Mouse (Mus musculus): Measurements from ENCODE around the gene Calcrl. TPM values are rescaled to one million over a fixed set of nuclear protein-coding genes. Genes with fewer than 3 reads are reported as not detected.
A peak's percentile ranks its signal among the peaks of the same experiment; 100 is the strongest.

Calcrl gene
- polyA plus RNA-seq, 1 experiment: 6.9 TPM

DNA sequence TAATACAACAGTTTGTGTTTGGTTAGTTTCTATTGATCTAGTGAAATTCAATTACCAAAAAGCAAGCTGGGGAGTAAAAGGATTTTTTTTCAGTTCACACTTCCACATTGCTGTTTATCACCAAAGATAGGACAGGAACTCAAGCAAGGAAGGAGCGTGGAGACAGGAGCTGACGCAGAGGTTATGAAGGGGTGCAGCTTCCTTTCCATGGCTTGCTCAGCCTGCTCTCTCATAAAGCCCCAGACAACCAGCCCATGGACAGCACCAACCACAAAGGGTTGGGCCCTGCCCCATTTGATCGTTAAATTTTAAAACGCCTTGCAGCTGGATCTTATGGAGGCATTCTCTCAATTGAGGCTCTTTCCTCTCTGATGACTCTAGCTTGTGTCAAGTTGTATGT is 69.9 kb downstream of the Calcrl start:
- Histone ChIP-seq H3K4me2 (ENCODE audit: low read depth) (no peak overlapping the region), H3ac (ENCODE audit: control insufficient read depth, insufficient read length) (no peak overlapping the region), H3K4me3 (no peak overlapping the region), H3K27me3 (ENCODE audit: control insufficient read depth, insufficient read depth, insufficient read length) (no peaks in the 10 kb centered on the region), H3K36me3 (ENCODE audit: control insufficient read depth, insufficient read depth) (peaks cover 3% of the 10 kb centered on the region), H3K79me2 (ENCODE audit: control insufficient read depth, insufficient read depth) (no peaks in the 10 kb centered on the region)
- TF ChIP-seq TCF3 (IDR thresholded peaks at IDR 0.05; ENCODE audit: insufficient read length, low read depth) (no peak), MAX (IDR thresholded peaks at IDR 0.05; ENCODE audit: low read depth) (no peak), E2F4 (IDR thresholded peaks at IDR 0.05; ENCODE audit: insufficient read depth) (no peak), POLR2AphosphoS2 (IDR thresholded peaks at IDR 0.05; ENCODE audit: insufficient read length, low read depth) (no peak), TCF12 (IDR thresholded peaks at IDR 0.05; ENCODE audit: insufficient read depth, poor library complexity, severe bottlenecking) (no peak), REST (IDR thresholded peaks at IDR 0.05; ENCODE audit: insufficient read depth, insufficient read length) (no peak), MYOD1 (IDR thresholded peaks at IDR 0.05; ENCODE audit: control insufficient read depth in 1 of 3, insufficient read length in 2 of 3, low read depth in 2 of 3) (no peak), USF1 (IDR thresholded peaks at IDR 0.05; ENCODE audit: low read depth) (no peak), CEBPB (IDR thresholded peaks at IDR 0.05; ENCODE audit: insufficient read depth, poor library complexity, severe bottlenecking) (no peak), MYOG (IDR thresholded peaks at IDR 0.05; ENCODE audit: control insufficient read depth in 1 of 3, insufficient read depth in 1 of 3, insufficient read length in 2 of 3, low read depth in 2 of 3) (no peak)

DNA sequence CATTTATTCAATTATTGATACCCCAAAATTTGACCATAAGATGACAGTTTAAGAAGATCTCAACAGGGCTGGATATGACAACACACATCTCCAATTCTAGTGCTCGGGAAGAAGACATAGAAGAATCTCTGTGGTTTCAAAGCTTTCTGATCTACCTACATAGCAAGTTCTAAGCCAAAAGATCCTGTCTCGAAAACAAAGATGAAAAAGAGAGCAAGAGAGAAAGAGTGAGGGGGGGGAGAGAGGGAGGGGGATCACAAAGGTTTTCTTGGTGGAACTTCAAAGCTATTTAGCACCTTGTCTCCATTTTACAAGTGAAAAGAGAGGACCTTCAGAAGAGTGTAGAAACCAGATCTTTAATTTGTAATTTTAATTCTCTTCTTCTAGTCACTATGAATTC is 77.8 kb downstream of the Calcrl start:
- Histone ChIP-seq H3ac (ENCODE audit: control insufficient read depth, insufficient read length) (no peak overlapping the region), H3K27me3 (ENCODE audit: control insufficient read depth, insufficient read depth, insufficient read length) (no peaks in the 10 kb centered on the region), H3K4me3 (no peak overlapping the region), H3K79me2 (ENCODE audit: control insufficient read depth, insufficient read depth) (no peaks in the 10 kb centered on the region), H3K4me2 (ENCODE audit: low read depth) (no peak overlapping the region), H3K36me3 (ENCODE audit: control insufficient read depth, insufficient read depth) (peaks cover 6% of the 10 kb centered on the region)
- TF ChIP-seq MYOG (IDR thresholded peaks at IDR 0.05; ENCODE audit: control insufficient read depth in 1 of 3, insufficient read depth in 1 of 3, insufficient read length in 2 of 3, low read depth in 2 of 3) (no peak), CEBPB (IDR thresholded peaks at IDR 0.05; ENCODE audit: insufficient read depth, poor library complexity, severe bottlenecking) (no peak), SRF (IDR thresholded peaks at IDR 0.05; ENCODE audit: control insufficient read depth, insufficient read length, low read depth) (no peak), MAX (IDR thresholded peaks at IDR 0.05; ENCODE audit: low read depth) (no peak), REST (IDR thresholded peaks at IDR 0.05; ENCODE audit: insufficient read depth, insufficient read length) (no peak), TCF3 (IDR thresholded peaks at IDR 0.05; ENCODE audit: insufficient read length, low read depth) (no peak), E2F4 (IDR thresholded peaks at IDR 0.05; ENCODE audit: insufficient read depth) (no peak), POLR2AphosphoS2 (IDR thresholded peaks at IDR 0.05; ENCODE audit: insufficient read length, low read depth) (no peak), MYOD1 (IDR thresholded peaks at IDR 0.05; ENCODE audit: control insufficient read depth in 1 of 3, insufficient read length in 2 of 3, low read depth in 2 of 3) (no peak)

DNA sequence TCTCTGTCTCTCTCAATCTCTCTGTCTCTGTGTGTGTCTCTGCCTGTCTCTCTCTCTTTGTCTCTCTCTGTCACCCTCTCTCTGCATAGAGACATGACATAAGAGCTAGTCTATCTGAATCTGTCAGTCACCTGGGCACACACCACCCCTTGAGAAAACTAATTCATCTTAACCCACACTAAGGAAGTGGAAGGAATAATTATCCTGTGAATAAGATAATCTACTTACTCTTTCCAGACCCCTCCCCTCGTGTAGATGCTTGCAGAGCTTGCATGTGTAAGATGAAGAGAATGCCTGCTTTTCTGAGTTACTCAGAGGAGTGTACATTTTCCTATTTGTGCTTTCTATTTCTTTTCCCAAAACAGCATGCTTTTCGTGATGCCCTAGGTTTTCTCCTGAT is 81.5 kb downstream of the Calcrl start:
- no peak overlapping the region for H3K4me3 ChIP-seq
- H3ac ChIP-seq (ENCODE audit: control insufficient read depth, insufficient read length): no peak overlapping the region
- peaks cover 12% of the 10 kb centered on the region for H3K36me3 ChIP-seq (ENCODE audit: control insufficient read depth, insufficient read depth)
- H3K79me2 ChIP-seq (ENCODE audit: control insufficient read depth, insufficient read depth): no peaks in the 10 kb centered on the region
- no peak overlapping the region for H3K4me2 ChIP-seq (ENCODE audit: low read depth)
- TF ChIP-seq USF1 (IDR thresholded peaks at IDR 0.05; ENCODE audit: low read depth) (no peak), E2F4 (IDR thresholded peaks at IDR 0.05; ENCODE audit: insufficient read depth) (no peak), REST (IDR thresholded peaks at IDR 0.05; ENCODE audit: insufficient read depth, insufficient read length) (no peak), SRF (IDR thresholded peaks at IDR 0.05; ENCODE audit: control insufficient read depth, insufficient read length, low read depth) (no peak), CEBPB (IDR thresholded peaks at IDR 0.05; ENCODE audit: insufficient read depth, poor library complexity, severe bottlenecking) (no peak), MYOD1 (IDR thresholded peaks at IDR 0.05; ENCODE audit: control insufficient read depth in 1 of 3, insufficient read length in 2 of 3, low read depth in 2 of 3) (no peak), POLR2AphosphoS2 (IDR thresholded peaks at IDR 0.05; ENCODE audit: insufficient read length, low read depth) (no peak), MAX (IDR thresholded peaks at IDR 0.05; ENCODE audit: low read depth) (no peak), TCF3 (IDR thresholded peaks at IDR 0.05; ENCODE audit: insufficient read length, low read depth) (no peak), TCF12 (IDR thresholded peaks at IDR 0.05; ENCODE audit: insufficient read depth, poor library complexity, severe bottlenecking) (no peak)
- no peaks in the 10 kb centered on the region for H3K27me3 ChIP-seq (ENCODE audit: control insufficient read depth, insufficient read depth, insufficient read length)

DNA sequence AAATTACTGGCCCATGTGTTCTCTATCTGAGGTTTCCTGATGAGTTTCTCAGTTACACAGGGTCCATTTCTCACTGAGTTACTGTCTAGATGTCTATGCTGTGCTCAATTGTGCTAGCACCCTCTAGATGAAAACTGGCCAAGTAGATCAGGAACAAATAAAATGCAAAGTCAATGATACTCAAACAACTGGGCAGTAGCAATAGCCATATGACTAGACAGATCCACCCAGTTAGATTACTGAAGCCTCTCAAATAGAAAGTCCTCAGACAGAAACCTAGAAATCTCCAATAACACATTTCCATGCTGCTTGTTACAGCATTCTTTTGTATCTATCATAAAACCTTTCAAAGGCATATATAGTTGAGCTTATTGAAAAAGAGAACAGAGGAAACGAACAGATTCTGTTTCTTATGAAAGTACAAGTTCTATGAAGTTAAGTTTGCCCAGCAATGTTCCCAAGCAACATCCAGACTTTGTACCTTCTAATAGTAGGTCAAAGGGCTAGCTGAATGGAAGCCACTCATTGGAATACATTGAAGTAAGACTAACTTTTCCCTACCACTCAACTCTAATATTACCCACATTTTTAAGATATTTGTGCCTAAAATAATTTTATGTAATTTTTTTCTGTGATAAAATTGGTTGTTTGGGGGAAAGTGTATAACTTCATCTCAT is 87.3 kb downstream of the Calcrl start:
- H3K36me3 ChIP-seq (ENCODE audit: control insufficient read depth, insufficient read depth): peaks cover 20% of the 10 kb centered on the region
- H3K4me3 ChIP-seq: no peak overlapping the region
- no peaks in the 10 kb centered on the region for H3K27me3 ChIP-seq (ENCODE audit: control insufficient read depth, insufficient read depth, insufficient read length)
- no peak for TF ChIP-seq POLR2A (IDR thresholded peaks at IDR 0.05; ENCODE audit: insufficient read length, low read depth)
- TF ChIP-seq POLR2AphosphoS2 (IDR thresholded peaks at IDR 0.05; ENCODE audit: insufficient read length, low read depth): no peak
- no peak for TF ChIP-seq SRF (IDR thresholded peaks at IDR 0.05; ENCODE audit: control insufficient read depth, insufficient read length, low read depth)
- TF ChIP-seq TCF3 (IDR thresholded peaks at IDR 0.05; ENCODE audit: insufficient read length, low read depth): no peak
- TF ChIP-seq USF1 (IDR thresholded peaks at IDR 0.05; ENCODE audit: low read depth): no peak
- TF ChIP-seq CEBPB (IDR thresholded peaks at IDR 0.05; ENCODE audit: insufficient read depth, poor library complexity, severe bottlenecking): no peak
- TF ChIP-seq MYOG (IDR thresholded peaks at IDR 0.05; ENCODE audit: control insufficient read depth in 1 of 3, insufficient read depth in 1 of 3, insufficient read length in 2 of 3, low read depth in 2 of 3): no peak
- TF ChIP-seq MYOD1 (IDR thresholded peaks at IDR 0.05; ENCODE audit: control insufficient read depth in 1 of 3, insufficient read length in 2 of 3, low read depth in 2 of 3): no peak
- no peaks in the 10 kb centered on the region for H3K79me2 ChIP-seq (ENCODE audit: control insufficient read depth, insufficient read depth)
- H3ac ChIP-seq (ENCODE audit: control insufficient read depth, insufficient read length): no peak overlapping the region
- H3K4me2 ChIP-seq (ENCODE audit: low read depth): no peak overlapping the region

DNA sequence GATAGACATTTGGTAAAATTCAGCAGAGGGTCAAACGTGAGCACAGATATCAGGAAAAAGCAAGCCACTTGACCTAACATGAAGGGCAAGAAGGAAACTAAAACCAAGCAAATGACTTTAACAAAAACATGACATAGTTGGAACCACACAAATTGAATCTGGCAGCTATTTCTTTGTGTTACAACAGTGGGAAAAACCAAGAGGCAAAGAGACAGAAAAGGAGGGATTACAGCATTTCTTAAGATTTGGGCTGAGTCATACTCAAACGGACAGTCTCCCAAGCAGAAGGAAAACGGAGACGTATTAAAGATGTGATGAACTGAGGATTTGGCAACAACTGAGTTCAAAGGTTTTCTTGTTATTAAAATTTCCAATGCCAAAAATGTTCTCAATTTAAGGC is 88.9 kb downstream of the Calcrl start:
- H3K79me2 ChIP-seq (ENCODE audit: control insufficient read depth, insufficient read depth): no peaks in the 10 kb centered on the region

More for the DNA sequence above, 88.9 kb downstream of the Calcrl start:
- TF ChIP-seq CEBPB (IDR thresholded peaks at IDR 0.05; ENCODE audit: insufficient read depth, poor library complexity, severe bottlenecking): peak; percentile 39; the same call in 1 of the 2 replicates
- TF ChIP-seq POLR2AphosphoS2 (IDR thresholded peaks at IDR 0.05; ENCODE audit: insufficient read length, low read depth): no peak
- no peak overlapping the region for H3ac ChIP-seq (ENCODE audit: control insufficient read depth, insufficient read length)
- H3K4me3 ChIP-seq: no peak overlapping the region
- H3K27me3 ChIP-seq (ENCODE audit: control insufficient read depth, insufficient read depth, insufficient read length): no peaks in the 10 kb centered on the region
- H3K4me2 ChIP-seq (ENCODE audit: low read depth): peak overlapping the region; percentile 20
- peaks cover 20% of the 10 kb centered on the region for H3K36me3 ChIP-seq (ENCODE audit: control insufficient read depth, insufficient read depth)

Measured in myocyte (in vitro differentiated cells).